Mouse (Mus musculus) lung, embryonic 14.5 days (tissue): ENCODE data around the gene Polr1e. TPM values are rescaled to one million over a fixed set of nuclear protein-coding genes. Genes with fewer than 3 reads are reported as not detected.

Source experiments
- ATAC-seq: fragments of 200-750 bp; cut with Nextera tagmentation; 2 replicates; pipeline ENCODE4 v1.8.0; 2017; ENCODE audit warnings: mild to moderate bottlenecking, moderate TSS enrichment, moderate library complexity; ENCODE audit not compliant: insufficient read depth
- DNase-seq: peaks from one replicate; pipeline ENCODE4 v3.0.0-alpha.2; 2015
- H3K27ac ChIP-seq: fragments of 300-500 bp; sonication (generic); 2 replicates; pipeline ENCODE4 v1.5.1; 2014; ENCODE audit warnings: low read depth, mild to moderate bottlenecking, moderate library complexity
- H3K27me3 ChIP-seq: fragments of 300-500 bp; sonication (generic); 2 replicates; pipeline ENCODE4 v1.6.1; 2014; ENCODE audit warnings: low read length, control low read depth; ENCODE audit not compliant: insufficient read depth
- H3K36me3 ChIP-seq: fragments of 300-500 bp; sonication (generic); 2 replicates; pipeline ENCODE4 v1.6.1; 2014; ENCODE audit warnings: control low read depth; ENCODE audit not compliant: insufficient read depth
- H3K4me1 ChIP-seq: fragments of 300-500 bp; sonication (generic); 2 replicates; pipeline ENCODE4 v1.6.1; 2014; ENCODE audit warnings: antibody characterized with exemption, control low read depth; ENCODE audit not compliant: insufficient read depth
- H3K4me2 ChIP-seq: fragments of 300-500 bp; sonication (generic); 2 replicates; pipeline ENCODE4 v1.6.1; 2014; ENCODE audit warnings: mild to moderate bottlenecking
- H3K4me3 ChIP-seq: fragments of 300-500 bp; sonication (generic); 2 replicates; pipeline ENCODE4 v1.5.1; 2014; ENCODE audit warnings: low read depth, low read length
- H3K9ac ChIP-seq: fragments of 300-500 bp; sonication (generic); 2 replicates; pipeline ENCODE4 v1.6.1; 2014
- H3K9me3 ChIP-seq: fragments of 300-500 bp; sonication (generic); 2 replicates; pipeline ENCODE4 v1.6.1; 2016; ENCODE audit warnings: low read depth, low read length, control low read depth
- CTCF ChIP-seq: IDR thresholded peaks from 2 replicates; pipeline ENCODE4 v1.5.1; 2016; ENCODE audit warnings: antibody characterized with exemption, low read depth
- WGBS: fragments of 180-500 bp; shearing (Covaris S2); extraction: QIAGEN DNeasy Blood & Tissue Kit; methylation state at CpG from one replicate; pipeline ENCODE4 v1.1.7; 2014; 5-methylcytosine and 5-hydroxymethylcytosine counted together
- polyA plus RNA-seq: library from polyadenylated mRNA; unstranded; fragments of >200 nt; fragmentation: Nextera tagmentation; extraction: Ambion mirVana; gene quantifications from 2 replicates; pipeline ENCODE4 v1.2.1, GENCODE M21; 2014

Polr1e gene
- polyA plus RNA-seq, 1 experiment from 2014 or later: 40.1 TPM

DNA sequence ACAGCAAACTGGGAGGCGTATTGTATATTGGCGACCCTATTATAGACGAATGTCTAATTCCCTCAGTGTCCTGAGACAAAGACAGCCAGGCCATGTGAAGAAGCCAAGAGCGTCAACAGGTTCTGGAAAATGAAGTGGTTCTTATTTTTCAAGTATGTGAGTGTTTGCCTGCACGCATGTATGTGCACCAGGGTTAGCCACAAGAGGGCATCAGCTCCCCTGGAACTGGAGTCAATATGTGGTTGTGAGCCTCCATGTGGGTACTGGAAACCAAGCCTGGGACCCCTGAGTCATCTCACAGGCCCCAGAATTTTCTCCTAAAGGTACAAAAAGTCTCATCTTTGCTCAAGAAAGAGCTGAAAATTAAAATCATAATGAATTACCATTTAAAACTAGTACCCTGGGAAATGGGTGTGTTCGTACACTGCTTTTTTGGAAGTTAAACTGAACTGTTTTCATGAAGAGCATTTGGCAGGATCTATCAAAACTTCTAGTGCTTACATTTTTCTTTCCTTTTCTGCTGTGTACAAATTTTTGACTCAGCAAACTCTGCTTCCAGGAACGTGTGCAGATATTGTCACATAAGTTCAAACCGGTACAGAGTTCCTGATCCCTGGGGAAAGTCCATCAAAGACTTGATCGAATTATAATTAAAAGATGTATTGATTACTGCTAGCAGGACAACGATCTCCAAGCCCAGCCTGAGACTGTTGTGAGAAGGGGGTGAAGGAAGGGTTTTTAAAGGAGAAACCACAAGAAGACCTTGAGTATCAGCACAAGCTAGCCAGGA lies 41.3 kb upstream of the Polr1e start:
- H3K4me2 ChIP-seq: no peak overlapping the region
- no peak for ATAC-seq
- TF ChIP-seq CTCF: no peak
- 87% methylated on average over 10 of the region's 10 CpGs for WGBS
- no peak for DNase-seq
- no peaks in the 10 kb centered on the region for H3K36me3 ChIP-seq
- H3K4me3 ChIP-seq: no peak overlapping the region
- no peaks in the 10 kb centered on the region for H3K9me3 ChIP-seq
- H3K27me3 ChIP-seq: no peaks in the 10 kb centered on the region
- no peak overlapping the region for H3K9ac ChIP-seq
- no peaks in the 10 kb centered on the region for H3K4me1 ChIP-seq
- H3K27ac ChIP-seq: no peak overlapping the region

DNA sequence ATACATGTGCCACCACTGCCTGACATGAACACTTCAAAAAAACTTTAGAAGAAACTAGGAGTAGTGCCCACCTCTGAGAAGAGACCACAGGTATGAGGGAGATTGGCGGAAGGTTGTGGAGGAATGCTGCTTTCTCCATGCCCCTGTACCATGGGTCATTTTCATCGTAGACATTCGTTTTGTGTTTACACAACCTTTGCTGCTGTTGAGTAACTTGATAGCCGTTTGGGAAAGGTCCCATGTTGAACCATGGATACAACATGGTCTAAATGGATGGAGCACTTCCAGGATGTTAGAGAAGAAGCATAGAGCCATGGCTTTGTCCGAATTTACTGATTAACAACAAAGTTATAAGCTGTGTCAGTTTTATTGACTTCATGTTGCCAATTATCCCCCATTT lies 40.2 kb upstream of the Polr1e start:
- H3K4me3 ChIP-seq: no peak overlapping the region
- H3K9ac ChIP-seq: no peak overlapping the region
- H3K9me3 ChIP-seq: no peaks in the 10 kb centered on the region
- no peak overlapping the region for H3K4me2 ChIP-seq
- WGBS: 60% methylated on average over 5 of the region's 5 CpGs
- H3K4me1 ChIP-seq: no peaks in the 10 kb centered on the region
- H3K27ac ChIP-seq: no peak overlapping the region
- no peaks in the 10 kb centered on the region for H3K36me3 ChIP-seq
- no peak for TF ChIP-seq CTCF
- DNase-seq (no peak), ATAC-seq (no peak)
- H3K27me3 ChIP-seq: no peaks in the 10 kb centered on the region

GRCm38 (mm10) chr4:44979794-44980338 lies 38.5 kb upstream of the Polr1e start:
- Histone ChIP-seq H3K4me3 (no peak overlapping the region), H3K36me3 (peaks cover 7% of the 10 kb centered on the region; the same call in 1 of the 2 replicates), H3K27me3 (no peaks in the 10 kb centered on the region), H3K4me1 (no peaks in the 10 kb centered on the region), H3K4me2 (no peak overlapping the region), H3K27ac (no peak overlapping the region), H3K9me3 (no peaks in the 10 kb centered on the region), H3K9ac (no peak overlapping the region)
- TF ChIP-seq CTCF: no peak
- no peak for ATAC-seq
- no peak for DNase-seq
- 53% methylated on average over 7 of the region's 7 CpGs for WGBS

- 1% methylated on average over 40 of the region's 40 CpGs for WGBS
- DNase-seq (peak; percentile 89), ATAC-seq (peak; percentile 95)
- H3K4me1 ChIP-seq: no peaks in the 10 kb centered on the region
- TF ChIP-seq CTCF: peak; percentile 38; the same call in 1 of the 2 replicates
- peak within 1 kb of the TSS; percentile 89 for H3K9ac ChIP-seq
- H3K9me3 ChIP-seq: no peaks in the 10 kb centered on the region
- H3K4me2 ChIP-seq: peak within 1 kb of the TSS; percentile 94
- H3K27ac ChIP-seq: peak within 1 kb of the TSS; percentile 84
- H3K36me3 ChIP-seq: peaks cover 14% of the 10 kb centered on the region; the same call in 1 of the 2 replicates
- H3K27me3 ChIP-seq: no peaks in the 10 kb centered on the region
- H3K4me3 ChIP-seq: peak within 1 kb of the TSS; percentile 57
Observed at GRCm38 (mm10) chr4:44981280-44981973, 37.0 kb upstream of the Polr1e start, which contains the start of gene Grhpr. Grhpr (plus strand) TSS chr4:44981395.

DNA sequence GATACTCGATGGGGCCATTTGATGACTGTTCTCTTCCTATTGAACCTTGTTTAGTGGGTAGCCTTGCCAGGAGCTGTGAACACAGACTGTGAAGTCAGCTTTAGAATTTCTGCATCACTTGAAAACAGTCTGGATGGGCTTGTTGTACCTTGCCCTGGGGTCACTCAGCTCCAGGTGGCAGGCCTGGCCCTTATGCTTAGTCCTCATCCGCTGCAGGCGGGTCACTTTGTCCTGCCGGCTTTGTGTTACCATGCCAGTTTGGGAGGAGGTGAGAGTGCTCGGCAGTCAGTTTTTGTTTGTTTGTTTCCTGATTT lies 36.5 kb upstream of the Polr1e start:
- Histone ChIP-seq H3K27ac (peak overlapping the region; percentile 84), H3K36me3 (peaks cover 14% of the 10 kb centered on the region; the same call in 1 of the 2 replicates), H3K4me1 (no peaks in the 10 kb centered on the region), H3K9me3 (no peaks in the 10 kb centered on the region), H3K4me2 (peak overlapping the region; percentile 94), H3K9ac (peak overlapping the region; percentile 89), H3K4me3 (peak overlapping the region; percentile 57), H3K27me3 (no peaks in the 10 kb centered on the region)
- 26% methylated on average over 5 of the region's 5 CpGs for WGBS
- DNase-seq (no peak), ATAC-seq (no peak)
- no peak for TF ChIP-seq CTCF

DNA sequence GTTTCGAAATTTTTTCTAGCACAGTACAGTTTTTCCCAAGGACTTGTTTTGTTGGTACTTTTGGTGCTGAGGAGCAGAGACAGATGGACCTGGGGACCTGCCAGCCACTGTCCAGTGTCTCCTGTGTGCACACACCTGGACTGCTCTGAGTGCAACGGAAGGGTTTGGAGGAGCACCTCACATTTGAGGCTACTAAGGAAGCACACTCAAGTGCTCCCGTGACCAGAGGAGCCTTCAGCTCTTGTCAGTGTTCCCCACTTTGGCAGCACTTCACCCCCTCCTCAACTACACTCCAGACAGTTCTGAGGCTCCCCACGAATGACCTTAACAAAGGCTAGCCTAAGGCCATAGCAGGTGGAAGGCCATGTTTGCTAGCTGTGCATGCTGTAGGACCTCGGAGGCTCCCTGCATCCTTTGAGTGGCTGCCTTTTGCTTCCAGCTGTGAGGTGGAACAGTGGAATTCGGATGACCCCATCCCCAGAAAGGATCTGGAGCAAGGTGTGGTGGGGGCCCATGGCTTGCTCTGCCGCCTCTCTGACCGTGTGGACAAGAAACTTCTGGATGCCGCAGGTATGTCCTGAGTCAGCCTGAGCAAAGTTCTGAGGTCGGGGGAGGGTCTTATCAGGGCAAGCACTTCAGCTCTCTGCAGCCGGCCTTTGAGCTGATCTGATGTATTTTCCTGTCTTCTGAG lies 35.8 kb upstream of the Polr1e start:
- H3K4me3 ChIP-seq: peak overlapping the region; percentile 57; the same call in 1 of the 2 replicates

More for the DNA sequence above, 35.8 kb upstream of the Polr1e start:
- TF ChIP-seq CTCF: no peak
- ATAC-seq (no peak), DNase-seq (no peak)
- Histone ChIP-seq H3K27me3 (no peaks in the 10 kb centered on the region), H3K9ac (peak overlapping the region; percentile 26), H3K27ac (no peak overlapping the region), H3K4me2 (peak overlapping the region; percentile 94), H3K4me1 (no peaks in the 10 kb centered on the region), H3K9me3 (no peaks in the 10 kb centered on the region), H3K36me3 (peaks cover 19% of the 10 kb centered on the region; the same call in 1 of the 2 replicates)
- WGBS: 56% methylated on average over 11 of the region's 11 CpGs
